Mouse (Mus musculus) limb, embryonic 12.5 days (tissue): ENCODE measurements at regions not wholly inside any gene's neighbourhood (a gene's known extent, or its start where the extent isn't known, plus 50 kb on each side); places are given as distances from the start of the nearest gene placed in this dataset.

Experiments used
- ATAC-seq: fragments of 200-750 bp; cut with Nextera tagmentation; 2 replicates; pipeline ENCODE4 v1.8.0; 2017; ENCODE audit warnings: low read depth, moderate TSS enrichment; ENCODE audit not compliant: insufficient number of reproducible peaks, insufficient read depth, low FRiP score, low TSS enrichment
- H3K27ac ChIP-seq: fragments of 300-500 bp; sonication (generic); 2 replicates; pipeline ENCODE4 v1.5.1; 2016; ENCODE audit warnings: mild to moderate bottlenecking, moderate library complexity
- H3K27me3 ChIP-seq: fragments of 300-500 bp; sonication (generic); 2 replicates; pipeline ENCODE4 v1.6.1; 2016; ENCODE audit warnings: mild to moderate bottlenecking, moderate library complexity
- H3K36me3 ChIP-seq: fragments of 300-500 bp; sonication (generic); 2 replicates; pipeline ENCODE4 v1.6.1; 2016; ENCODE audit warnings: mild to moderate bottlenecking, moderate library complexity
- H3K4me1 ChIP-seq: fragments of 300-500 bp; sonication (generic); replicated peaks from 2 replicates; pipeline ENCODE4 v1.6.1; 2016
- H3K4me2 ChIP-seq: fragments of 300-500 bp; sonication (generic); 2 replicates; pipeline ENCODE4 v1.6.1; 2016; ENCODE audit warnings: mild to moderate bottlenecking, moderate library complexity
- H3K4me3 ChIP-seq: fragments of 300-500 bp; sonication (generic); replicated peaks from 2 replicates; pipeline ENCODE4 v1.5.1; 2016; ENCODE audit warnings: mild to moderate bottlenecking
- H3K9ac ChIP-seq: fragments of 300-500 bp; sonication (generic); replicated peaks from 2 replicates; pipeline ENCODE4 v1.6.1; 2016; ENCODE audit warnings: mild to moderate bottlenecking, moderate library complexity
- H3K9me3 ChIP-seq: fragments of 300-500 bp; sonication (generic); 2 replicates; pipeline ENCODE4 v1.6.1; 2016; ENCODE audit warnings: mild to moderate bottlenecking, moderate library complexity
- WGBS: fragments of 180-500 bp; shearing (Covaris S2); methylation state at CpG from one replicate; pipeline ENCODE4 v1.1.7; 2016; 5-methylcytosine and 5-hydroxymethylcytosine counted together

GRCm38 (mm10) chr2:105613243-105613642, 55.5 kb upstream of the Pax6 start:
- no peaks in the 10 kb centered on the region for H3K36me3 ChIP-seq
- no peak overlapping the region for H3K9ac ChIP-seq
- H3K9me3 ChIP-seq: no peaks in the 10 kb centered on the region
- no peak overlapping the region for H3K4me3 ChIP-seq
- H3K27me3 ChIP-seq: peaks cover 19% of the 10 kb centered on the region
- peaks cover 26% of the 10 kb centered on the region for H3K4me1 ChIP-seq
- no peak for ATAC-seq
- no peak overlapping the region for H3K27ac ChIP-seq
- no peak overlapping the region for H3K4me2 ChIP-seq
- 35% methylated on average over 6 of the region's 6 CpGs for WGBS

- WGBS: 32% methylated on average over 18 of the region's 18 CpGs
- Histone ChIP-seq H3K4me3 (no peak overlapping the region; the same call in 1 of the 2 replicates), H3K9ac (peak overlapping the region; percentile 12; the same call in 1 of the 2 replicates), H3K27me3 (peaks cover 8% of the 10 kb centered on the region), H3K27ac (no peak overlapping the region), H3K36me3 (no peaks in the 10 kb centered on the region), H3K4me2 (peak overlapping the region; percentile 39), H3K9me3 (no peaks in the 10 kb centered on the region), H3K4me1 (peaks cover 23% of the 10 kb centered on the region)
- peak; percentile 2; the same call in 1 of the 2 replicates for ATAC-seq
Measured at GRCm38 (mm10) chr2:105615891-105616733, 52.6 kb upstream of the Pax6 start.
